Mouse (Mus musculus): ENCODE results near the gene Nutf2.

DNA sequence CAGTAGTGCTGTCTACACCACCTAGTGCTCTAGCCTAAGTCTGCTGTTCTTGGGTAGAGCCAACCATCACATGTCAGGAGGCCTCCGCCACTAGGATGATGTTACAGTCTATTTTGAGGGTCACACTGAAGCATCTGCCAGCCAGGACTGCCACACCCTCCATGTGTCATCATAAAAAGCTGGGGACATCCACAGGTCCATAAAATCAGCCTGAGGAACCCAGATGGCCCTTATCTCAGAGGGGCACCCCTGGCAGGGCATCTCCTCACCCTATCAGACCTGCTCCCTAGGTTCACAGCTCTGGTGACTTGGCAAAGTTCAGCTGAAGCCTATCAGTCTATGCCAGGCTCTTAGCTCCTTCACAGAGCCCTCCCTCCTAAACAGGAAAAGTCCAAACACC, 39.5 kb upstream of the Nutf2 start:
- peak; percentile 6; the same call in 1 of the 2 replicates for TF ChIP-seq CTCF (IDR thresholded peaks at IDR 0.05; ENCODE audit: low read depth)
- peak; percentile 100 for TF ChIP-seq EP300 (IDR thresholded peaks at IDR 0.05; ENCODE audit: low read depth)
